ENCODE assay signal across 36 mouse cellular contexts in the genomic region with DNA sequence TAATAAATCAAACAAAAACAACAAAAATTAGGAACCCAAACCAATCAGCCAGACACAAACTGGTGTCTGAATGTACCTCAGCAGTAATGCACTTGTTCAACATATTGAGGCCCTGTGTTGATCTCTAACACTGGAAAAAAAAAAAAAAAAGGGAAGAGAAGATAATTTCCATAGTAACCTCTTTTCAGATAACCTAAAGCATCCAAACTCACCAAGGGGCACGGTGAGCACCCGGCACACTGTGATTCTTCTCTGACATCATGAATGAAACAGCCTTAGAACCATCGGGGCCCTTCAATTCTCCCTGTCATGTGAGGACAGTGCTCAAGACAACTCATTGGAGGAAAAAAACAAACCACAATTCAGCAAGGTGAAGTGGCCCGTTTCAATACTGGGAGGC. TPM values are rescaled to one million over a fixed set of nuclear protein-coding genes. Genes with fewer than 3 reads are reported as not detected.
"Had no signal": no experiment of that assay in that cellular context is flagged by ENCODE, and none has a peak within 500 bp of the region (broad histone marks: within the 10 kb centered on the region; RNA-seq: fewer than 3 reads in every experiment).

No protein-coding gene starts in this region.

- DNase-seq: heart, postnatal 10 days; heart, postnatal 14 days; heart, postnatal 36 days; heart, postnatal 4 days; kidney, adult 11 months; kidney, adult 18-20 months; kidney, adult 2 months; kidney, adult 8-10 months; kidney, adult 9 months; kidney, postnatal 10 days; kidney, postnatal 14 days; kidney, postnatal 25 days; kidney, postnatal 36 days; kidney, postnatal 4 days; layer of hippocampus, adult 9-11 months; layer of hippocampus, postnatal 36 days had no signal

- H3K27me3 ChIP-seq: heart, embryonic 12.5 days; heart, embryonic 15.5 days; hindbrain, embryonic 15.5 days; intestine, embryonic 15.5 days had no signal

- ATAC-seq: hindbrain, embryonic 16.5 days; hindbrain, postnatal 0 days; intestine, embryonic 15.5 days; intestine, embryonic 16.5 days; intestine, postnatal 0 days had no signal

- H3K9ac ChIP-seq: heart, embryonic 12.5 days; heart, embryonic 13.5 days; heart, embryonic 15.5 days; hindbrain, embryonic 12.5 days; hindbrain, embryonic 13.5 days; hindbrain, embryonic 14.5 days; hindbrain, embryonic 15.5 days; intestine, embryonic 15.5 days; kidney, embryonic 15.5 days had no signal

- H3K4me2 ChIP-seq: heart, embryonic 11.5 days; heart, embryonic 12.5 days; heart, embryonic 13.5 days; heart, embryonic 15.5 days; hindbrain, embryonic 12.5 days; hindbrain, embryonic 13.5 days; hindbrain, embryonic 14.5 days; hindbrain, embryonic 15.5 days; intestine, embryonic 15.5 days; kidney, embryonic 15.5 days had no signal

- H3K9me3 ChIP-seq: heart, embryonic 10.5 days; heart, embryonic 12.5 days; heart, embryonic 13.5 days; heart, embryonic 15.5 days; hindbrain, embryonic 10.5 days; hindbrain, embryonic 12.5 days; hindbrain, embryonic 13.5 days; hindbrain, embryonic 15.5 days; intestine, embryonic 15.5 days; kidney, embryonic 15.5 days had no signal

- H3K27ac ChIP-seq: heart, embryonic 10.5 days; heart, embryonic 13.5 days; heart, embryonic 15.5 days; hindbrain, embryonic 10.5 days; hindbrain, embryonic 12.5 days; hindbrain, embryonic 13.5 days; hindbrain, embryonic 14.5 days; hindbrain, embryonic 15.5 days; hindbrain, postnatal 0 days; intestine, embryonic 15.5 days; kidney, embryonic 15.5 days; kidney, postnatal 0 days; layer of hippocampus, adult 2 months; left cerebral cortex, adult 2 months had no signal

- H3K4me3 ChIP-seq: heart, embryonic 10.5 days; heart, embryonic 12.5 days; heart, embryonic 13.5 days; heart, embryonic 15.5 days; hindbrain, embryonic 10.5 days; hindbrain, embryonic 12.5 days; hindbrain, embryonic 13.5 days; hindbrain, embryonic 15.5 days; intestine, embryonic 15.5 days; kidney, embryonic 15.5 days; layer of hippocampus, adult 2 months; left cerebral cortex, adult 2 months had no signal

- H3K4me1 ChIP-seq: hindbrain, embryonic 12.5 days had no signal

- H3K36me3 ChIP-seq: heart, embryonic 10.5 days; heart, embryonic 12.5 days; heart, embryonic 13.5 days; heart, embryonic 15.5 days; hindbrain, embryonic 10.5 days; hindbrain, embryonic 12.5 days; hindbrain, embryonic 13.5 days; hindbrain, embryonic 15.5 days; intestine, embryonic 15.5 days; kidney, embryonic 15.5 days had no signal

RNA-seq across cellular contexts. Expression of gene Slc2a4, which starts 18.3 kb away (rescaled TPM):
- total RNA-seq: hematopoietic stem cell, adult 5-6 weeks had no signal
